Mouse (Mus musculus): ENCODE measurements around the gene 4930452B06Rik. TPM values are rescaled to one million over a fixed set of nuclear protein-coding genes. Genes with fewer than 3 reads are reported as not detected.

Gene 4930452B06Rik
- 18.5 and 20.0 TPM in 2 replicates for polyA plus RNA-seq (2015; fragmentation: Nextera tagmentation; extraction: Ambion mirVana)

DNA sequence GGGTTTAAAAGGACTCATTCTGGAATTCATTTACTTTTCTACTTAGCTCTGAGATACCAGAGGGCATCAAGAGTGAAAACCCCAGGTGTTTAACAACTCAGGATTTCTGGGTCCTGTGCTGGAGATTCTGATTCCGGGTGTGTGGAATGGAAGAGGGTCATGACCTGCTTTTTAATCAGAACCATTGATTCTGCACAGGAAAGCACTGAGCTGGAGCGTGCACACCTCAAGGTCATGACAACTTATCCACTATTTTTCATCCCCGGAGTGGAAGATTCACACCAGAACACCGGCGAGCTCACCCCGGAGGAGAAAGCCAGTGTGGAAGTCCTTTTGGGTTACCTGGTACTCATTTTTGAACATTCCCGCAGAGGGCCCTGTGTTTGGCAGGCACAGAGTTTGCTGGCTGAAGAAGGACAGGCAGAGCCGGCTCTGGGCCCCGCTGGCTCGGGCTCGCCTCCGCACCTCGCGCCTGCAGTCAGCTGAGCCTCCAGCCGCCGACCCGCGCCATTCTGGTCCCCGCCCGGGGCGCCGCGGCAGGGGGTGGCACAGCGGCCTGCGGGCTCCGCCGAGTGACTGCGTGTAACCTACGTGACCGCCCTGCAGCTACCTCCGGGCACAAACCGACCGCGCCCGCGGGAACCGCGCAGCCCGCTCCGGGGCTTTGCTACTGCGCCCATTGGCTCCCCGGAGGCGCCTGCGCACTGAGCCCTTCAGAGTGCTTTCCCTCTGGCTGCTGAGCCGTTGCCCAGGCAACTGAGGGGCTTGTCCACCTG lies at the start of gene 4930452B06Rik:
Gene 4930452B06Rik (minus strand): TSS at position 605 of the 776 bp plus-strand sequence.
- Histone ChIP-seq H3K36me3 (ENCODE audit: control insufficient read depth, insufficient read depth) (peaks cover 2% of the 10 kb centered on the region; the same call in 1 of the 2 replicates), H3K9me3 (replicated peaks; ENCODE audit: control insufficient read depth, low read length) (no peaks in the 10 kb centered on the region), H3K9ac (ENCODE audit: low read length) (peak within 1 kb of the TSS; percentile 88), H3K4me2 (ENCODE audit: low read depth, low read length) (peak within 1 kb of the TSS; percentile 76), H3K4me3 (ENCODE audit: low read length) (peak within 1 kb of the TSS; percentile 81), H3K27ac (ENCODE audit: low read length) (peak within 1 kb of the TSS; percentile 66), H3K4me1 (ENCODE audit: control insufficient read depth, insufficient read depth, low read length) (peaks cover 4% of the 10 kb centered on the region), H3K27me3 (ENCODE audit: control insufficient read depth, insufficient read depth, low read length) (no peaks in the 10 kb centered on the region)
- under 1% methylated on average over 45 of the region's 45 CpGs for WGBS
- peak; percentile 97 for ATAC-seq (replicated peaks; ENCODE audit: extremely low read depth, insufficient read depth, low FRiP score)

DNA sequence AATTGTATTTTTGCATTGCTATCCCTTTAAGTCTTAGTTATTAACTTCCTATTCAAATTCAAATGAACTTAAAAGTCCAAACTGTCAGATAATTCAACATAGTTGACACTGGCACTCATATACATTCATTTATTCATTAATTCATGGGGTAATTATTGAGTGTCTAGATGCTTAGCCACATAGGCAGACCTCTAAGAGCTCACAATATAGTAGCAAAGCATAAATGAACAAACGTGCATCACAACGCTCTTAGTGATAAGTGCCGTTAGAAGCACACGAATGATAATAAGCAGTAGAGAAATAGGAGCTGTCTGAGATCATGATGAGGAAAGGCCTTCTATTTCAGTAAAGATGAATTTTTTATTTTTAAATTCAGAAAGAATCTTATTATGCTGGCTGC lies 46.6 kb upstream of the 4930452B06Rik start:
- 83% methylated on average over 4 of the region's 4 CpGs for WGBS

DNA sequence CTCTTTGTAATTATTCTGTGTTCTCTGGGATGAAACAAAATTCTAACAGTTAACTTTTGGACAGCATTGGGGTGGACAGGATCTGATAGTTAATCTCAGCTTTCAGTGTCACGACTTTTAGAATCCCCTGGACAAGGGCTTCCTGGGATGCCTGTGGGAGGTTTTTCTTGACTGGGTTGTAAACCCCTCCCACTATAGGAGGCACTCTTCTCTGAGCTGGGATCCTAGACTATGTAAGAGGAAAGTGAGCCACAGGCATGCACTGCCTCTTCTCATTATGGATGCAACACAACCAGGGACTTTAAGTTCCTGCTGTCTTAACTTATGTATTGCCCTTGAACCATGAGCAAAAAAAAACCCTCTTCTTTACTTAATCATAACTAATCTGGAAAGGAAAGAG lies 23.4 kb upstream of the 4930452B06Rik start:
- Histone ChIP-seq H3K36me3 (ENCODE audit: control insufficient read depth, insufficient read depth) (no peaks in the 10 kb centered on the region), H3K27ac (ENCODE audit: low read length) (no peak overlapping the region), H3K27me3 (ENCODE audit: control insufficient read depth, insufficient read depth, low read length) (no peaks in the 10 kb centered on the region), H3K9ac (ENCODE audit: low read length) (no peak overlapping the region), H3K9me3 (replicated peaks; ENCODE audit: control insufficient read depth, low read length) (no peaks in the 10 kb centered on the region), H3K4me2 (ENCODE audit: low read depth, low read length) (no peak overlapping the region), H3K4me1 (ENCODE audit: control insufficient read depth, insufficient read depth, low read length) (no peaks in the 10 kb centered on the region), H3K4me3 (ENCODE audit: low read length) (no peak overlapping the region)
- 28% methylated on average over 1 of the region's 1 CpGs for WGBS
- ATAC-seq (replicated peaks; ENCODE audit: extremely low read depth, insufficient read depth, low FRiP score): no peak

More for the DNA sequence above, 46.6 kb upstream of the 4930452B06Rik start:
- no peak overlapping the region for H3K4me3 ChIP-seq (ENCODE audit: low read length)
- no peaks in the 10 kb centered on the region for H3K9me3 ChIP-seq (replicated peaks; ENCODE audit: control insufficient read depth, low read length)
- ATAC-seq (replicated peaks; ENCODE audit: extremely low read depth, insufficient read depth, low FRiP score): no peak
- no peak overlapping the region for H3K9ac ChIP-seq (ENCODE audit: low read length)
- no peaks in the 10 kb centered on the region for H3K36me3 ChIP-seq (ENCODE audit: control insufficient read depth, insufficient read depth)
- no peak overlapping the region for H3K4me2 ChIP-seq (ENCODE audit: low read depth, low read length)
- H3K4me1 ChIP-seq (ENCODE audit: control insufficient read depth, insufficient read depth, low read length): no peaks in the 10 kb centered on the region
- H3K27me3 ChIP-seq (ENCODE audit: control insufficient read depth, insufficient read depth, low read length): no peaks in the 10 kb centered on the region
- no peak overlapping the region for H3K27ac ChIP-seq (ENCODE audit: low read length)

DNA sequence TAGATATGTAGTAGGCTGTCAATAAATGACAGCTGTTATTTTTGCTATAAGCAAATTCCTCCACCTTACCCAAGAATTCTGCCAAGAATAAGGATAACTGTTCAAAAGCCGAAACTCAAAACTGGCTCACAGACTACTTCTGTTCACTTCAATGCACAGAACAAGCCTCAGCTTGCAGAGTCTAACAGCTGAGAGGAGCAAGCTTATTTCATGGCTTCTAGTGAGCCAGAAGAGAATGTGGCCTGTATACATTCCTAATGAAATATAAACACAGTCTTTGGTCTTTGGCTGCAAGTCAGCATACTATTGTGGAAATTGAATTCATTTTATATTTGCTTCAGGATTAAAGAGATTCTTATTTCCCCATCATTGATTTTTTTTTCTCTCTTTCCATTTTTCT lies 22.4 kb upstream of the 4930452B06Rik start:
- Histone ChIP-seq H3K4me2 (ENCODE audit: low read depth, low read length) (no peak overlapping the region), H3K36me3 (ENCODE audit: control insufficient read depth, insufficient read depth) (no peaks in the 10 kb centered on the region), H3K4me3 (ENCODE audit: low read length) (no peak overlapping the region), H3K4me1 (ENCODE audit: control insufficient read depth, insufficient read depth, low read length) (no peaks in the 10 kb centered on the region), H3K27ac (ENCODE audit: low read length) (no peak overlapping the region), H3K9me3 (replicated peaks; ENCODE audit: control insufficient read depth, low read length) (no peaks in the 10 kb centered on the region), H3K27me3 (ENCODE audit: control insufficient read depth, insufficient read depth, low read length) (no peaks in the 10 kb centered on the region), H3K9ac (ENCODE audit: low read length) (no peak overlapping the region)
- ATAC-seq (replicated peaks; ENCODE audit: extremely low read depth, insufficient read depth, low FRiP score): no peak
- 76% methylated on average over 1 of the region's 1 CpGs for WGBS

DNA sequence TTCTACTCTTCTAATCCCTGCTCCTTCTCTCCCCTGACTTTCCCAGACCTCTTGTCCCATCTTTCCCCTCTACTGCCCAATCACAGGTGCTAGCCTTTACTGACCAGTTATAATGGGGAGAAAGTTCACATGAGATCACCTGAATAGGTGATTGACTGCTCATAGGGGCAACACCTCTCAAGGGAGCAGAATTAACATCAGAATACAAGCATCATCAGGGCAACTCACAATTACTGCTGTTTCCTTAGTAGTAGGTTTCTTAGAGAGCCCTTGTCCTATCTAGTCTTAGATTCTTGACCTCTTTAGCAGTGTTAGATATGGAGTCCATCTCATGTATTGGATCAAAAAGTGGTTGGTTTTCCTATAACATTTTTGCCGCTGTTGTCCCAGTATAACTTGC lies 20.1 kb upstream of the 4930452B06Rik start:
- H3K4me1 ChIP-seq (ENCODE audit: control insufficient read depth, insufficient read depth, low read length): no peaks in the 10 kb centered on the region
- no peak for ATAC-seq (replicated peaks; ENCODE audit: extremely low read depth, insufficient read depth, low FRiP score)
- no peak overlapping the region for H3K27ac ChIP-seq (ENCODE audit: low read length)
- WGBS: 98% methylated on average over 1 of the region's 1 CpGs
- H3K27me3 ChIP-seq (ENCODE audit: control insufficient read depth, insufficient read depth, low read length): no peaks in the 10 kb centered on the region
- H3K36me3 ChIP-seq (ENCODE audit: control insufficient read depth, insufficient read depth): no peaks in the 10 kb centered on the region
- no peak overlapping the region for H3K4me3 ChIP-seq (ENCODE audit: low read length)
- no peaks in the 10 kb centered on the region for H3K9me3 ChIP-seq (replicated peaks; ENCODE audit: control insufficient read depth, low read length)
- H3K9ac ChIP-seq (ENCODE audit: low read length): no peak overlapping the region
- H3K4me2 ChIP-seq (ENCODE audit: low read depth, low read length): no peak overlapping the region

DNA sequence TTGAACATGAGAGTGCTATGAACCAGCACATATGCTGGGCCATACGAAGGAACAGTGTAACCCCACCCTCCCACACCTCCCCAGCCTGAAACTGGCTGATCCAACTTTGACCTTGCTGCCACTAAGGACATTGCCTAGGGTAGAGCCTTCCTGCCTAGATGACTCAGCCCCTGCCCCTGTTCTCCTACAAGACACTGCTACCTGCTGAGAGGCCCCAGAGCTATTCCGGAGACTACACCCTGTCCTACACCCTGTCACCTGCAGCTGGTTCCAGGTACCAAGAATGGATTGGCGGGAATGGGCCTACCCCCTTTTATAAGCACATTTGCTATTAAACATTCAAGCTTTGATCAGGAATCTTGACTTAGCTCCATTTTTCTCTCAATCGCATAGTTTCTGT lies 13.9 kb upstream of the 4930452B06Rik start:
- Histone ChIP-seq H3K9ac (ENCODE audit: low read length) (no peak overlapping the region), H3K27ac (ENCODE audit: low read length) (no peak overlapping the region), H3K9me3 (replicated peaks; ENCODE audit: control insufficient read depth, low read length) (no peaks in the 10 kb centered on the region), H3K4me1 (ENCODE audit: control insufficient read depth, insufficient read depth, low read length) (no peaks in the 10 kb centered on the region), H3K36me3 (ENCODE audit: control insufficient read depth, insufficient read depth) (no peaks in the 10 kb centered on the region), H3K27me3 (ENCODE audit: control insufficient read depth, insufficient read depth, low read length) (no peaks in the 10 kb centered on the region), H3K4me2 (ENCODE audit: low read depth, low read length) (no peak overlapping the region), H3K4me3 (ENCODE audit: low read length) (no peak overlapping the region)
- no peak for ATAC-seq (replicated peaks; ENCODE audit: extremely low read depth, insufficient read depth, low FRiP score)
- WGBS: 88% methylated on average over 4 of the region's 4 CpGs

DNA sequence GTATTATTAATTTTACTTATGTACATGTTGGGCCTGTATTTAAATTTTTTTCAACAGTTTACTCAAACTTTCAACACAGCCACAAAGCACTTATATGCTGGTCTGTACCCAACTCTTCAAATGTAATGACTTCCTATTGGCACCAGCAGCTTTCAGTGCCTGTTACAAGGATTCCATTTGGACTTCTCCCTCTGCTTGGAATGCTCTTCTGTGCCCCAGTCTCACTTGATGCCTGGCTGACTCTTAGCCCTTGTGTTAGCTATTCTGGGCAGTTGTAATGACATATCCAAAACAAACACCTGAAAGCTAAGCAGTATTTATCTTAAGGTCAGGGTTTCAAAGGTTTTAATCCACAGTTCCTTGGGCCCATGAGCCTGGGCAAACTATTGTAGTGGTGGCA lies 5.7 kb downstream of the 4930452B06Rik start:
- H3K36me3 ChIP-seq (ENCODE audit: control insufficient read depth, insufficient read depth): peaks cover 6% of the 10 kb centered on the region; the same call in 1 of the 2 replicates
- H3K4me2 ChIP-seq (ENCODE audit: low read depth, low read length): no peak overlapping the region
- no peak overlapping the region for H3K9ac ChIP-seq (ENCODE audit: low read length)
- H3K4me3 ChIP-seq (ENCODE audit: low read length): no peak overlapping the region
- no peak overlapping the region for H3K27ac ChIP-seq (ENCODE audit: low read length)
- H3K4me1 ChIP-seq (ENCODE audit: control insufficient read depth, insufficient read depth, low read length): no peaks in the 10 kb centered on the region
- no peaks in the 10 kb centered on the region for H3K9me3 ChIP-seq (replicated peaks; ENCODE audit: control insufficient read depth, low read length)
- no peak for ATAC-seq (replicated peaks; ENCODE audit: extremely low read depth, insufficient read depth, low FRiP score)
- H3K27me3 ChIP-seq (ENCODE audit: control insufficient read depth, insufficient read depth, low read length): no peaks in the 10 kb centered on the region

DNA sequence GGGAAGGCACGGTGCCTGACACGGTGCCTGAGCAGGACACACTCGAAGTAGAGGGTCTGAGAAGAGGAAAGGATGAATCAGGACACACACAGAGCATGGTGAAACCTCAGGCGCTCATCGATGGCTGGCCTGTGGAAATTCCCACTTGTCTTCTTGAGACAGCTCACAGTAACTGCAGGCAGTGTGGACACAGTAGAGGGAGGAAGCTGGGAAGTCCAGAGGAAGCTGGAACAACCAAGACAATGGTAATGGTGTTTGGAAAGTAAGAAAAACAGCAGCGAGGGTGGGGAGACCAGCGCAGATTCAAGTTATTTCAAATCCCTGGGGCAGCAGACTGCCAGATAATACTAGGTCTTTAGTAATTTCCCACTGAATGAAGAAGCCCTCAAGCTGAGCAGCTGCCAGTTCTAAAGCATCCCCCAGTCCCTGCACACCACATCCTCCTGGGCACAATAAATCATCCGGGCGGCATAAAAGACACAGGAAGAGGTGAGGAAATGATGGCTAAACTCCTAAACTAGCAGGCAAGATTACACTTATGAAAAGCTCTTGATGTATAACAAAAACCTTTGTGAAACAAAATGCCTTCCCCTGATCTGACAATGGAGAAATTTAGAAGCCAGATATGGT lies 24.3 kb downstream of the 4930452B06Rik start:
- peak; percentile 37; the same call in 1 of the 2 replicates for ATAC-seq (replicated peaks; ENCODE audit: extremely low read depth, insufficient read depth, low FRiP score)
- Histone ChIP-seq H3K9me3 (replicated peaks; ENCODE audit: control insufficient read depth, low read length) (no peaks in the 10 kb centered on the region), H3K27me3 (ENCODE audit: control insufficient read depth, insufficient read depth, low read length) (no peaks in the 10 kb centered on the region), H3K4me2 (ENCODE audit: low read depth, low read length) (no peak overlapping the region), H3K9ac (ENCODE audit: low read length) (no peak overlapping the region), H3K4me1 (ENCODE audit: control insufficient read depth, insufficient read depth, low read length) (no peaks in the 10 kb centered on the region), H3K36me3 (ENCODE audit: control insufficient read depth, insufficient read depth) (no peaks in the 10 kb centered on the region), H3K27ac (ENCODE audit: low read length) (peak overlapping the region; percentile 53), H3K4me3 (ENCODE audit: low read length) (no peak overlapping the region)
- WGBS: 58% methylated on average over 9 of the region's 9 CpGs

DNA sequence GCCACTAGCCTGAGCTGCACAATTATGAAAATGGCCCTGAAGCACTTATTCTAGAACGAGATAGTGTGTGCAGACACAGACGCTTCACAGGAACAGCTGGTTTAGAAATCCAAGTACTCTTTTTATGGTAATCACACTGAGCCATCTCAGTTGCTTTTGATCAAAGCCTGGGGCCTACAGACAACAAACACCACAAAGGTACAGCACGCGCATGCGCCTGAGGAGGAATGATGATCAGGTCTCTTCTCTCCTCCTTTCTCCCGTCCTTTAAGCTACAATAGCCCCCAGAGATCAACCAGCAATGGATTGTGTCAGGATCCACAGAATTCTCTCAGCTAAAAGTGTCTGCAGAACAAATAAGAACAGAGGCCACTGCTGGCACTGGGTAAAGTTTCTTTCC lies 33.8 kb downstream of the 4930452B06Rik start:
- Histone ChIP-seq H3K27me3 (ENCODE audit: control insufficient read depth, insufficient read depth, low read length) (no peaks in the 10 kb centered on the region), H3K36me3 (ENCODE audit: control insufficient read depth, insufficient read depth) (no peaks in the 10 kb centered on the region), H3K9ac (ENCODE audit: low read length) (no peak overlapping the region), H3K4me1 (ENCODE audit: control insufficient read depth, insufficient read depth, low read length) (no peaks in the 10 kb centered on the region), H3K4me2 (ENCODE audit: low read depth, low read length) (no peak overlapping the region), H3K4me3 (ENCODE audit: low read length) (no peak overlapping the region), H3K27ac (ENCODE audit: low read length) (no peak overlapping the region), H3K9me3 (replicated peaks; ENCODE audit: control insufficient read depth, low read length) (no peaks in the 10 kb centered on the region)
- ATAC-seq (replicated peaks; ENCODE audit: extremely low read depth, insufficient read depth, low FRiP score): no peak
- 78% methylated on average over 6 of the region's 6 CpGs for WGBS
